Mouse (Mus musculus): Measurements from ENCODE around the gene Adcy2.

DNA sequence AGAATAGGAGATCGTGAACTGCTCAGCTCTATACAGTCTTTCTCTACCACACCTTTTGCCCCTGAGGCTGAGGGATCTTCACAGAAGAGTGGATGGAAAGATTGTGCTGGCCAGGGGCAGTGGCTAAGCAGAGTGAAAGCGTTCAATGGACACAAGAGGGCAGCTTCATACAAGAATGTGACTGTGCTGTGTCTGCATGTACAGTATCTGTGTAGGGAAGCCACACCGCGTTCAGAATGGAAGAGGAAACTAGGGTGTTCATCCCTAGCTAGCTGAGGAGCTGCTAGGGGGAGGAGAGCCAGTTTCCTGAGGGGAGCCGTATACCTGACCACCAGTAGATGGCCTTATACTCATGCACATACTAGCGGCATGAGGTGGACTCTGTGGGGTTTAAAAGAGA lies 376.5 kb downstream of the Adcy2 start:
- TF ChIP-seq GATA1 (IDR thresholded peaks at IDR 0.05; ENCODE audit: borderline replicate concordance, low read length) (no peak), FLI1 (IDR thresholded peaks at IDR 0.05; ENCODE audit: low read length) (no peak)

All from megakaryocyte, embryonic 14.5 days (primary cell).